Mouse (Mus musculus) embryonic facial prominence, embryonic 13.5 days (tissue): ENCODE measurements around the gene Slc4a4. TPM values are rescaled to one million over a fixed set of nuclear protein-coding genes. Genes with fewer than 3 reads are reported as not detected.

ENCODE experiments used
- ATAC-seq: fragments of 200-750 bp; cut with Nextera tagmentation; 2 replicates; pipeline ENCODE4 v1.8.0; 2017; ENCODE audit warnings: low read depth; ENCODE audit not compliant: insufficient number of reproducible peaks, insufficient read depth, low FRiP score, low TSS enrichment
- H3K27ac ChIP-seq: fragments of 300-500 bp; sonication (generic); 2 replicates; pipeline ENCODE4 v1.5.1; 2015; ENCODE audit warnings: moderate library complexity, mild to moderate bottlenecking, inconsistent platforms
- H3K27me3 ChIP-seq: fragments of 300-500 bp; sonication (generic); 2 replicates; pipeline ENCODE4 v1.6.1; 2015; ENCODE audit warnings: mild to moderate bottlenecking, inconsistent platforms
- H3K36me3 ChIP-seq: fragments of 300-500 bp; sonication (generic); 2 replicates; pipeline ENCODE4 v1.6.1; 2015; ENCODE audit warnings: mild to moderate bottlenecking, inconsistent platforms
- H3K4me1 ChIP-seq: fragments of 300-500 bp; sonication (generic); 2 replicates; pipeline ENCODE4 v1.6.1; 2015; ENCODE audit warnings: inconsistent platforms
- H3K4me2 ChIP-seq: fragments of 300-500 bp; sonication (generic); 2 replicates; pipeline ENCODE4 v1.6.1; 2015; ENCODE audit warnings: moderate library complexity, mild to moderate bottlenecking, inconsistent platforms
- H3K4me3 ChIP-seq: fragments of 300-500 bp; sonication (generic); 2 replicates; pipeline ENCODE4 v1.5.1; 2015; ENCODE audit warnings: mild to moderate bottlenecking, inconsistent platforms
- H3K9ac ChIP-seq: fragments of 300-500 bp; sonication (generic); 2 replicates; pipeline ENCODE4 v1.6.1; 2015; ENCODE audit warnings: mild to moderate bottlenecking, inconsistent platforms
- H3K9me3 ChIP-seq: fragments of 300-500 bp; sonication (generic); 2 replicates; pipeline ENCODE4 v1.6.1; 2016; ENCODE audit warnings: inconsistent platforms
- WGBS: fragments of 180-500 bp; shearing (Covaris S2); methylation state at CpG from one replicate; pipeline ENCODE4 v1.1.7; 2015; ENCODE audit warnings: mixed read lengths; 5-methylcytosine and 5-hydroxymethylcytosine counted together
- polyA plus RNA-seq: library from polyadenylated mRNA; unstranded; fragments of >200 nt; fragmentation: Nextera tagmentation; extraction: Ambion mirVana; gene quantifications from 2 replicates; pipeline ENCODE4 v1.2.1, GENCODE M21; 2015

The Slc4a4 gene
- polyA plus RNA-seq, 1 experiment from 2014 or later, result 1.8 TPM

GRCm38 (mm10) chr5:89128210-89128609 is 241.6 kb downstream of the Slc4a4 start:
- no peak overlapping the region for H3K4me2 ChIP-seq
- no peaks in the 10 kb centered on the region for H3K27me3 ChIP-seq
- WGBS, result 81% methylated on average over 6 of the region's 6 CpGs
- ATAC-seq, result no peak; the same call in 1 of the 2 replicates
- H3K27ac ChIP-seq, result no peak overlapping the region
- H3K9ac ChIP-seq, result no peak overlapping the region
- no peaks in the 10 kb centered on the region for H3K9me3 ChIP-seq
- no peaks in the 10 kb centered on the region for H3K36me3 ChIP-seq
- H3K4me1 ChIP-seq, result no peaks in the 10 kb centered on the region
- H3K4me3 ChIP-seq, result no peak overlapping the region

GRCm38 (mm10) chr5:89135776-89136175 is 249.2 kb downstream of the Slc4a4 start:
- Histone ChIP-seq H3K4me3 (no peak overlapping the region), H3K9me3 (no peaks in the 10 kb centered on the region), H3K36me3 (no peaks in the 10 kb centered on the region), H3K9ac (no peak overlapping the region), H3K27ac (no peak overlapping the region), H3K4me1 (peaks cover 9% of the 10 kb centered on the region; the same call in 1 of the 2 replicates), H3K4me2 (peak overlapping the region; percentile 24; the same call in 1 of the 2 replicates), H3K27me3 (no peaks in the 10 kb centered on the region)
- ATAC-seq, result no peak
- 53% methylated on average over 11 of the region's 11 CpGs for WGBS

GRCm38 (mm10) chr5:89140070-89140469 is 253.5 kb downstream of the Slc4a4 start:
- Histone ChIP-seq H3K9ac (no peak overlapping the region), H3K4me3 (no peak overlapping the region), H3K4me2 (no peak overlapping the region), H3K27ac (no peak overlapping the region), H3K27me3 (no peaks in the 10 kb centered on the region), H3K36me3 (no peaks in the 10 kb centered on the region), H3K9me3 (no peaks in the 10 kb centered on the region), H3K4me1 (peaks cover 16% of the 10 kb centered on the region)
- 98% methylated on average over 2 of the region's 2 CpGs for WGBS
- no peak for ATAC-seq

- H3K4me2 ChIP-seq, result no peak overlapping the region
- ATAC-seq, result no peak
- no peaks in the 10 kb centered on the region for H3K9me3 ChIP-seq
- 81% methylated on average over 2 of the region's 2 CpGs for WGBS
- no peak overlapping the region for H3K4me3 ChIP-seq
- no peaks in the 10 kb centered on the region for H3K36me3 ChIP-seq
- no peak overlapping the region for H3K9ac ChIP-seq
- H3K27me3 ChIP-seq, result no peaks in the 10 kb centered on the region
- H3K4me1 ChIP-seq, result peaks cover 7% of the 10 kb centered on the region
- H3K27ac ChIP-seq, result no peak overlapping the region
These were observed 255.1 kb downstream of the Slc4a4 start for GRCm38 (mm10) chr5:89141761-89142160.

GRCm38 (mm10) chr5:89146276-89146675 is 259.7 kb downstream of the Slc4a4 start:
- H3K4me3 ChIP-seq, result no peak overlapping the region
- WGBS, result 88% methylated on average over 2 of the region's 2 CpGs
- peaks cover 7% of the 10 kb centered on the region for H3K4me1 ChIP-seq
- no peak overlapping the region for H3K4me2 ChIP-seq
- no peaks in the 10 kb centered on the region for H3K27me3 ChIP-seq
- no peak overlapping the region for H3K27ac ChIP-seq
- ATAC-seq, result no peak
- no peak overlapping the region for H3K9ac ChIP-seq
- no peaks in the 10 kb centered on the region for H3K9me3 ChIP-seq
- H3K36me3 ChIP-seq, result no peaks in the 10 kb centered on the region

GRCm38 (mm10) chr5:89147282-89147790 is 260.7 kb downstream of the Slc4a4 start:
- 80% methylated on average over 13 of the region's 13 CpGs for WGBS
- ATAC-seq, result no peak
- no peaks in the 10 kb centered on the region for H3K9me3 ChIP-seq
- H3K36me3 ChIP-seq, result no peaks in the 10 kb centered on the region
- H3K27ac ChIP-seq, result no peak overlapping the region
- H3K9ac ChIP-seq, result no peak overlapping the region
- no peak overlapping the region for H3K4me3 ChIP-seq
- no peaks in the 10 kb centered on the region for H3K27me3 ChIP-seq
- H3K4me2 ChIP-seq, result no peak overlapping the region
- peaks cover 7% of the 10 kb centered on the region for H3K4me1 ChIP-seq

GRCm38 (mm10) chr5:89149436-89150040 is 262.9 kb downstream of the Slc4a4 start:
- Histone ChIP-seq H3K9me3 (no peaks in the 10 kb centered on the region), H3K4me3 (no peak overlapping the region), H3K27ac (no peak overlapping the region), H3K9ac (no peak overlapping the region), H3K4me2 (no peak overlapping the region), H3K36me3 (no peaks in the 10 kb centered on the region), H3K27me3 (no peaks in the 10 kb centered on the region), H3K4me1 (no peaks in the 10 kb centered on the region; the same call in 1 of the 2 replicates)
- no peak for ATAC-seq
- WGBS, result 30% methylated on average over 2 of the region's 2 CpGs

- ATAC-seq, result no peak
- Histone ChIP-seq H3K9ac (no peak overlapping the region), H3K27ac (no peak overlapping the region), H3K9me3 (no peaks in the 10 kb centered on the region), H3K36me3 (no peaks in the 10 kb centered on the region), H3K4me2 (no peak overlapping the region), H3K27me3 (no peaks in the 10 kb centered on the region), H3K4me3 (no peak overlapping the region), H3K4me1 (no peaks in the 10 kb centered on the region; the same call in 1 of the 2 replicates)
- WGBS, result 66% methylated on average over 3 of the region's 3 CpGs
These were observed 264.5 kb downstream of the Slc4a4 start for GRCm38 (mm10) chr5:89151076-89151475.

GRCm38 (mm10) chr5:89171025-89171718 is 284.6 kb downstream of the Slc4a4 start:
- no peaks in the 10 kb centered on the region for H3K4me1 ChIP-seq
- H3K27me3 ChIP-seq, result no peaks in the 10 kb centered on the region
- ATAC-seq, result no peak
- no peak overlapping the region for H3K9ac ChIP-seq
- H3K4me2 ChIP-seq, result no peak overlapping the region
- 93% methylated on average over 2 of the region's 2 CpGs for WGBS
- no peak overlapping the region for H3K27ac ChIP-seq
- H3K4me3 ChIP-seq, result no peak overlapping the region
- no peaks in the 10 kb centered on the region for H3K9me3 ChIP-seq
- H3K36me3 ChIP-seq, result no peaks in the 10 kb centered on the region

GRCm38 (mm10) chr5:89190063-89190462 is 303.4 kb downstream of the Slc4a4 start:
- H3K36me3 ChIP-seq, result no peaks in the 10 kb centered on the region
- no peak overlapping the region for H3K4me3 ChIP-seq
- no peaks in the 10 kb centered on the region for H3K4me1 ChIP-seq
- ATAC-seq, result no peak
- no peak overlapping the region for H3K27ac ChIP-seq
- H3K4me2 ChIP-seq, result no peak overlapping the region
- H3K9me3 ChIP-seq, result no peaks in the 10 kb centered on the region
- no peaks in the 10 kb centered on the region for H3K27me3 ChIP-seq
- 58% methylated on average over 3 of the region's 3 CpGs for WGBS
- no peak overlapping the region for H3K9ac ChIP-seq

- no peak for ATAC-seq
- Histone ChIP-seq H3K4me1 (no peaks in the 10 kb centered on the region), H3K36me3 (no peaks in the 10 kb centered on the region), H3K4me2 (no peak overlapping the region), H3K27ac (no peak overlapping the region), H3K27me3 (no peaks in the 10 kb centered on the region), H3K9me3 (no peaks in the 10 kb centered on the region), H3K4me3 (no peak overlapping the region), H3K9ac (no peak overlapping the region)
- WGBS, result 78% methylated on average over 3 of the region's 3 CpGs
These were observed 308.0 kb downstream of the Slc4a4 start for GRCm38 (mm10) chr5:89194654-89195053.

- Histone ChIP-seq H3K4me1 (no peaks in the 10 kb centered on the region), H3K27ac (no peak overlapping the region), H3K4me2 (no peak overlapping the region), H3K36me3 (no peaks in the 10 kb centered on the region), H3K4me3 (no peak overlapping the region), H3K27me3 (no peaks in the 10 kb centered on the region), H3K9me3 (no peaks in the 10 kb centered on the region), H3K9ac (no peak overlapping the region)
- no peak for ATAC-seq
- WGBS, result 60% methylated on average over 2 of the region's 2 CpGs
These were observed 311.9 kb downstream of the Slc4a4 start for GRCm38 (mm10) chr5:89198501-89198900.
